Mouse (Mus musculus): Measurements from ENCODE around the gene Olfr102.

GRCm38 (mm10) chr17:37283360-37283759 is 33.5 kb downstream of the Olfr102 start, which contains the start of gene Olfr99:
- TF ChIP-seq POLR2A (IDR thresholded peaks at IDR 0.05; ENCODE audit: low read depth, low read length), result no peak
- TF ChIP-seq UBTF (IDR thresholded peaks at IDR 0.05; ENCODE audit: low read depth, low read length), result no peak
- TF ChIP-seq USF1 (IDR thresholded peaks at IDR 0.05; ENCODE audit: low read depth, low read length), result no peak
- no peak for TF ChIP-seq CTCF (conservative IDR thresholded peaks at IDR 0.05 in 1 of 2, IDR thresholded peaks at IDR 0.05 in 1 of 2; ENCODE audit: low read depth in 2 of 2, low read length in 2 of 2)
- no peak for TF ChIP-seq TCF12 (IDR thresholded peaks at IDR 0.05; ENCODE audit: low read depth, low read length)
- TF ChIP-seq TBP (conservative IDR thresholded peaks at IDR 0.05; ENCODE audit: low read depth, low read length), result no peak
- no peak for TF ChIP-seq ETS1 (conservative IDR thresholded peaks at IDR 0.05; ENCODE audit: low read depth, low read length)
- TF ChIP-seq ZNF384 (IDR thresholded peaks at IDR 0.05; ENCODE audit: low read depth, low read length), result 0 out of 2 replicates have a peak, but pooled peaks have one; percentile 28
- TF ChIP-seq RAD21 (IDR thresholded peaks at IDR 0.05; ENCODE audit: low read depth, low read length), result no peak
- no peak for TF ChIP-seq ZMIZ1 (IDR thresholded peaks at IDR 0.05; ENCODE audit: low read depth, low read length)
